Mouse (Mus musculus) forebrain, postnatal 0 days (tissue): Measurements from ENCODE around the gene Tbc1d14. TPM values are rescaled to one million over a fixed set of nuclear protein-coding genes. Genes with fewer than 3 reads are reported as not detected.
A peak's percentile ranks its signal among the peaks of the same experiment; 100 is the strongest.

ENCODE experiments used
- ATAC-seq: fragments of 200-750 bp; cut with Nextera tagmentation; 2 replicates; pipeline ENCODE4 v1.8.0; 2017; ENCODE audit warnings: mild to moderate bottlenecking, moderate library complexity
- DNase-seq: peaks from one replicate; pipeline ENCODE4 v3.0.0-alpha.2; 2015
- H3K27ac ChIP-seq: fragments of 300-500 bp; sonication (generic); 2 replicates; pipeline ENCODE4 v1.5.1; 2014; ENCODE audit warnings: low read depth, mild to moderate bottlenecking, antibody characterized with exemption, low read length, moderate library complexity, mixed read lengths
- H3K27me3 ChIP-seq: fragments of 300-500 bp; sonication (generic); 2 replicates; pipeline ENCODE4 v1.6.1; 2014; ENCODE audit warnings: mild to moderate bottlenecking, low read length, mixed read lengths; ENCODE audit not compliant: insufficient read depth
- H3K36me3 ChIP-seq: fragments of 300-500 bp; sonication (generic); 2 replicates; pipeline ENCODE4 v1.6.1; 2014; ENCODE audit warnings: mild to moderate bottlenecking, moderate library complexity; ENCODE audit not compliant: insufficient read depth
- H3K4me1 ChIP-seq: fragments of 300-500 bp; sonication (generic); 2 replicates; pipeline ENCODE4 v1.6.1; 2014; ENCODE audit warnings: antibody characterized with exemption; ENCODE audit not compliant: insufficient read depth
- H3K4me2 ChIP-seq: fragments of 300-500 bp; sonication (generic); 2 replicates; pipeline ENCODE4 v1.6.1; 2014; ENCODE audit warnings: low read depth, mild to moderate bottlenecking, moderate library complexity
- H3K4me3 ChIP-seq: fragments of 300-500 bp; sonication (generic); 2 replicates; pipeline ENCODE4 v1.5.1; 2014; ENCODE audit warnings: low read depth, low read length, mixed read lengths
- H3K9ac ChIP-seq: fragments of 300-500 bp; sonication (generic); 2 replicates; pipeline ENCODE4 v1.6.1; 2014; ENCODE audit warnings: mild to moderate bottlenecking
- H3K9me3 ChIP-seq: fragments of 300-500 bp; sonication (generic); 2 replicates; pipeline ENCODE4 v1.6.1; 2016; ENCODE audit warnings: low read length
- CTCF ChIP-seq: sonication (generic); IDR thresholded peaks from 2 replicates; pipeline ENCODE4 v1.5.1; 2016; ENCODE audit warnings: antibody characterized with exemption, control low read depth, low read depth
- WGBS: fragments of 180-500 bp; shearing (Covaris S2); extraction: QIAGEN DNeasy Blood & Tissue Kit; methylation state at CpG from one replicate; pipeline ENCODE4 v1.1.7; 2014; 5-methylcytosine and 5-hydroxymethylcytosine counted together
- polyA plus RNA-seq: library from polyadenylated mRNA; unstranded; fragments of >200 nt; fragmentation: Nextera tagmentation; extraction: Ambion mirVana; gene quantifications from 2 replicates; pipeline ENCODE4 v1.2.1, GENCODE M21; 2015
- total RNA-seq: library from RNA; depleted of rRNA; stranded (reverse); fragments of >200 nt; gene quantifications from 2 replicates; pipeline ENCODE4 v1.2.3, GENCODE M21; 2014

Gene Tbc1d14
- total and polyA plus RNA-seq, 2 experiments from 2014 or later: 29.0 to 74.1 TPM

- Histone ChIP-seq H3K9ac (no peak overlapping the region), H3K4me3 (no peak overlapping the region), H3K27me3 (no peaks in the 10 kb centered on the region), H3K27ac (no peak overlapping the region), H3K4me2 (no peak overlapping the region), H3K9me3 (no peaks in the 10 kb centered on the region), H3K36me3 (peaks cover 9% of the 10 kb centered on the region), H3K4me1 (peaks cover 18% of the 10 kb centered on the region)
- DNase-seq (no peak), ATAC-seq (no peak)
- WGBS: 90% methylated on average over 2 of the region's 2 CpGs
- no peak for TF ChIP-seq CTCF
Measured at GRCm38 (mm10) chr5:36479735-36480134, 113.3 kb downstream of the Tbc1d14 start.

GRCm38 (mm10) chr5:36478540-36479420 lies 114.3 kb downstream of the Tbc1d14 start:
- DNase-seq: no peak

GRCm38 (mm10) chr5:36477486-36477885 lies 115.6 kb downstream of the Tbc1d14 start:
- WGBS: 88% methylated on average over 3 of the region's 3 CpGs
- DNase-seq: no peak
- no peak for ATAC-seq

More at GRCm38 (mm10) chr5:36478540-36479420, 114.3 kb downstream of the Tbc1d14 start:
- no peak overlapping the region for H3K4me3 ChIP-seq
- TF ChIP-seq CTCF: no peak
- H3K27ac ChIP-seq: no peak overlapping the region
- H3K9ac ChIP-seq: no peak overlapping the region
- no peaks in the 10 kb centered on the region for H3K27me3 ChIP-seq
- H3K36me3 ChIP-seq: peaks cover 9% of the 10 kb centered on the region
- H3K9me3 ChIP-seq: no peaks in the 10 kb centered on the region
- H3K4me1 ChIP-seq: peaks cover 16% of the 10 kb centered on the region
- WGBS: 94% methylated on average over 6 of the region's 6 CpGs
- no peak for ATAC-seq
- no peak overlapping the region for H3K4me2 ChIP-seq

GRCm38 (mm10) chr5:36474283-36474682 lies 118.8 kb downstream of the Tbc1d14 start:
- peak; percentile 69 for ATAC-seq
- H3K4me3 ChIP-seq: no peak overlapping the region

More at GRCm38 (mm10) chr5:36477486-36477885, 115.6 kb downstream of the Tbc1d14 start:
- Histone ChIP-seq H3K36me3 (peaks cover 18% of the 10 kb centered on the region), H3K9ac (no peak overlapping the region), H3K27me3 (no peaks in the 10 kb centered on the region), H3K9me3 (no peaks in the 10 kb centered on the region), H3K27ac (no peak overlapping the region), H3K4me3 (no peak overlapping the region), H3K4me2 (no peak overlapping the region), H3K4me1 (peaks cover 8% of the 10 kb centered on the region)
- TF ChIP-seq CTCF: no peak

GRCm38 (mm10) chr5:36472876-36473655 lies 120.0 kb downstream of the Tbc1d14 start:
- ATAC-seq (no peak), DNase-seq (no peak)
- no peak overlapping the region for H3K4me3 ChIP-seq
- no peaks in the 10 kb centered on the region for H3K9me3 ChIP-seq
- no peak overlapping the region for H3K9ac ChIP-seq
- no peak overlapping the region for H3K27ac ChIP-seq
- WGBS: 87% methylated on average over 4 of the region's 4 CpGs
- TF ChIP-seq CTCF: no peak
- H3K27me3 ChIP-seq: no peaks in the 10 kb centered on the region
- peaks cover 61% of the 10 kb centered on the region for H3K36me3 ChIP-seq
- H3K4me1 ChIP-seq: no peaks in the 10 kb centered on the region
- H3K4me2 ChIP-seq: no peak overlapping the region

More at GRCm38 (mm10) chr5:36474283-36474682, 118.8 kb downstream of the Tbc1d14 start:
- H3K4me2 ChIP-seq: no peak overlapping the region
- DNase-seq: peak; percentile 62
- peak; percentile 74 for TF ChIP-seq CTCF
- no peaks in the 10 kb centered on the region for H3K4me1 ChIP-seq
- no peak overlapping the region for H3K27ac ChIP-seq
- H3K27me3 ChIP-seq: no peaks in the 10 kb centered on the region
- H3K9ac ChIP-seq: no peak overlapping the region
- peaks cover 50% of the 10 kb centered on the region for H3K36me3 ChIP-seq
- WGBS: 87% methylated on average over 5 of the region's 5 CpGs
- no peaks in the 10 kb centered on the region for H3K9me3 ChIP-seq

- peaks cover 60% of the 10 kb centered on the region for H3K36me3 ChIP-seq
- DNase-seq: no peak
- TF ChIP-seq CTCF: no peak
- WGBS: 95% methylated on average over 8 of the region's 8 CpGs
- H3K27ac ChIP-seq: no peak overlapping the region
- no peak for ATAC-seq
- no peaks in the 10 kb centered on the region for H3K4me1 ChIP-seq
- no peak overlapping the region for H3K4me2 ChIP-seq
- no peak overlapping the region for H3K9ac ChIP-seq
- H3K4me3 ChIP-seq: no peak overlapping the region
- H3K27me3 ChIP-seq: no peaks in the 10 kb centered on the region
- H3K9me3 ChIP-seq: no peaks in the 10 kb centered on the region
Measured at GRCm38 (mm10) chr5:36471206-36471605, 121.9 kb downstream of the Tbc1d14 start.
